Mouse (Mus musculus): ENCODE measurements around the gene Klhdc3.

GRCm38 (mm10) chr17:46701489-46701888 is 20.8 kb upstream of the Klhdc3 start:
- TF ChIP-seq EP300 (IDR thresholded peaks at IDR 0.05; ENCODE audit: low read depth) (no peak), CTCF (IDR thresholded peaks at IDR 0.05; ENCODE audit: low read depth) (no peak)

Measured in heart, postnatal 0 days (tissue).